Mouse (Mus musculus): ENCODE measurements around the gene Aamp. TPM values are rescaled to one million over a fixed set of nuclear protein-coding genes. Genes with fewer than 3 reads are reported as not detected.
A peak's percentile ranks its signal among the peaks of the same experiment; 100 is the strongest.

Gene Aamp
- polyA plus RNA-seq, 1 experiment from 2014 or later, result 227 TPM

DNA sequence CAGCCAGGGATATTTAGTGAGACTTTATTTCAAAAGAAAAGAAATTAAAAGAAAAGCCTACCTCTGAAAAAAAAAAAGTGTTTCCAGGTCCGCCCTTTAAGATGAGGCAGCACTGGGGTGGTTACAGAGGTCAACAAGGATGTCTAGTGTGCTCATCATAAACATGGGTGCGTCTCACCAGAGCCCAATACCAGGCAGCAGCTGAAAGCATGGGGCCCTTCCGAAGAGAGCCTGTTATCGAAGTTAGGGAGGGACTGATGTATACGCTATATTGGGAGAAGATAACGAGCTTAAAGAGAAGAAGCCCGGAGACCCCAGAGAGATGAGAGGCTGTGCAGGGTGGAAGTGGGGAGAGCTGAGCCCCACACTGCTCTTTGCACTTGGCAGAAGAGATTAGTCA is 45.4 kb downstream of the Aamp start:
- Histone ChIP-seq H3K36me3 (ENCODE audit: control insufficient read depth, insufficient read depth, low read length) (no peaks in the 10 kb centered on the region), H3K9me3 (replicated peaks; ENCODE audit: control insufficient read depth, low read length) (no peaks in the 10 kb centered on the region), H3K4me1 (ENCODE audit: control insufficient read depth, insufficient read depth, low read length) (peaks cover 49% of the 10 kb centered on the region), H3K9ac (ENCODE audit: low read length) (peak overlapping the region; percentile 56), H3K4me3 (replicated peaks; ENCODE audit: low read length) (peak overlapping the region; percentile 85), H3K27ac (ENCODE audit: low read length) (peak overlapping the region; percentile 91), H3K27me3 (ENCODE audit: control insufficient read depth, insufficient read depth, low read length) (no peaks in the 10 kb centered on the region), H3K4me2 (ENCODE audit: low read depth, low read length) (peak overlapping the region; percentile 87)
- WGBS, result 38% methylated on average over 7 of the region's 7 CpGs
- ATAC-seq (ENCODE audit: insufficient read depth, low FRiP score), result no peak

DNA sequence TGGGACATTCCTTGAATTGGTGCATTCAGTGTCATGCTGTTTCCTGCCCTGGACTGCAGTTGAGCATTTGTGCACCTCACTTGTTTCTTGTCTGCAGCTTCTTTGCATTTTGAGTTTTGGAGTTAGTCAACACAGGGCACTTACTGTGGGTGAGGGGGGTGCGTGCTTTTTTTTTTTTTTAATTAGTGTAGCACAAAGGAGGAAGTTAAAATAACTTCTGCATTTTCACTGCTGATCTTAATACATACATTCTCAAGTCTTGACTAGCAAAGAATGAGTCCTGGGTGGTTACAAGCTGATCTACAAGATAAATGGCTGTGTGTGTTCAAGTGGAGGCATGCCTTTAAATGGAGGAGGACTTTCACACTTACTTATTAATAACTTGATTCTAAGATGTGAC is 46.4 kb downstream of the Aamp start:
- WGBS, result 54% methylated on average over 1 of the region's 1 CpGs
- Histone ChIP-seq H3K27ac (ENCODE audit: low read length) (peak overlapping the region; percentile 96), H3K9me3 (replicated peaks; ENCODE audit: control insufficient read depth, low read length) (no peaks in the 10 kb centered on the region)

DNA sequence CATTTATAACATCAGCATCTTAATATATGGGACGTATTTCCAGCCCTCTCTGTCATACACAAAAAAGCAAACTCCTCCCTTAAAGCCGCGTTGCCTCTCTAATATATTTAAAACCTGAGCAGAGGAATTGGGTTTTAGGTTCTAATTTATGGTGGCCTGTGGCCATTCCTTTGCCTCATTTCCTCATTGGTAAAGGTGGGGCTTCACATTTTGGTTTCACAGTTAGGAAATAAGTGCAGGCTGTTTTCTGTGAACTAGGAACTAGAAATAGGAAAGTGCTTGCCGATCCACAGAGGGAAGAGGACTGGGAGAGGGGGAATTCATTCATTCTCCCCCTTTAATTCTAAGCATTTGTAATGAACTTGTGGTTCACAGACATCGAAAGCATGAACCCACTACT is 46.9 kb downstream of the Aamp start:
- no peak for ATAC-seq (ENCODE audit: insufficient read depth, low FRiP score)
- Histone ChIP-seq H3K4me1 (ENCODE audit: control insufficient read depth, insufficient read depth, low read length) (peaks cover 41% of the 10 kb centered on the region), H3K9me3 (replicated peaks; ENCODE audit: control insufficient read depth, low read length) (no peaks in the 10 kb centered on the region), H3K27ac (ENCODE audit: low read length) (peak overlapping the region; percentile 96), H3K4me3 (replicated peaks; ENCODE audit: low read length) (peak overlapping the region; percentile 85), H3K36me3 (ENCODE audit: control insufficient read depth, insufficient read depth, low read length) (no peaks in the 10 kb centered on the region), H3K27me3 (ENCODE audit: control insufficient read depth, insufficient read depth, low read length) (no peaks in the 10 kb centered on the region), H3K9ac (ENCODE audit: low read length) (peak overlapping the region; percentile 96), H3K4me2 (ENCODE audit: low read depth, low read length) (peak overlapping the region; percentile 87)
- WGBS, result 16% methylated on average over 5 of the region's 5 CpGs

More for the DNA sequence above, 46.4 kb downstream of the Aamp start:
- Histone ChIP-seq H3K36me3 (ENCODE audit: control insufficient read depth, insufficient read depth, low read length) (no peaks in the 10 kb centered on the region), H3K27me3 (ENCODE audit: control insufficient read depth, insufficient read depth, low read length) (no peaks in the 10 kb centered on the region), H3K4me1 (ENCODE audit: control insufficient read depth, insufficient read depth, low read length) (peaks cover 42% of the 10 kb centered on the region), H3K4me2 (ENCODE audit: low read depth, low read length) (peak overlapping the region; percentile 87), H3K4me3 (replicated peaks; ENCODE audit: low read length) (peak overlapping the region; percentile 85), H3K9ac (ENCODE audit: low read length) (peak overlapping the region; percentile 96)
- ATAC-seq (ENCODE audit: insufficient read depth, low FRiP score), result no peak

DNA sequence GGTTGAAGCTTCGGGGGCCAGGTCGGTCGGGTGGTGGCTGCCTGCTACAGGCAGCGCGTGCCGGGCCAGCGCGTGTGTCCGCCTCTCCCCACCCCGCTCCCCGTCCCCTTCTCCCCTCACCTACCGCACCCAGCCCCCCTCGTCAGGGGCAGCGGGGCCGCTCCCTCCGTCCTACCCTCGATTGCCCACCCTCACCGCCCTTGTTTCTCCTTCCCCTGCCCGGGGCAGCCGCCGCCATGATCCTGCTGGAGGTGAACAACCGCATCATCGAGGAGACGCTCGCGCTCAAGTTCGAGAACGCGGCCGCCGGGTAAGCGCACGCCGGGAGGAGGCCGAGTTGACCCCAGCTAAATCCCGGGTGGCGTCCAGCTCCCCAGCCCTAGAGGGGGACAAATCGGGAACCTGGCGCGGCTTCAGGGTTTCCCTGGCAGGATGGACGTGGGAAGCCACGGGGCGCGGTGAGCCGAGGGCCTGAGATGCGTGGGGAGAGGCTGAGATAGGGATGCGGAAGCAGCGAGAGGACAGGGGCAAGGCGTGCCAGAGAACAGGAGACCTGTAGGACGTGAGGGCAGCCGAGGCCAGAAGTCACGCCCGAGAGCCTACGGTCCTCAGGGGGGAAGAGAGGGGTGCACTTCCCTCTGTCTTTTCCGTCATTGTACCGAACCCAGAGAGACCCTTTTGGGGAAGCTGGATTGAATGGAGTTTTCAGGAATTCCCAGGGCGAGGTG is 47.8 kb downstream of the Aamp start:
- WGBS, result under 1% methylated on average over 57 of the region's 57 CpGs
- H3K4me1 ChIP-seq (ENCODE audit: control insufficient read depth, insufficient read depth, low read length), result peaks cover 39% of the 10 kb centered on the region
- H3K36me3 ChIP-seq (ENCODE audit: control insufficient read depth, insufficient read depth, low read length), result no peaks in the 10 kb centered on the region
- H3K27ac ChIP-seq (ENCODE audit: low read length), result peak overlapping the region; percentile 96
- H3K4me3 ChIP-seq (replicated peaks; ENCODE audit: low read length), result peak overlapping the region; percentile 85
- H3K9ac ChIP-seq (ENCODE audit: low read length), result peak overlapping the region; percentile 96
- peak overlapping the region; percentile 87 for H3K4me2 ChIP-seq (ENCODE audit: low read depth, low read length)
- H3K9me3 ChIP-seq (replicated peaks; ENCODE audit: control insufficient read depth, low read length), result no peaks in the 10 kb centered on the region
- no peaks in the 10 kb centered on the region for H3K27me3 ChIP-seq (ENCODE audit: control insufficient read depth, insufficient read depth, low read length)
- ATAC-seq (ENCODE audit: insufficient read depth, low FRiP score), result peak; percentile 46

DNA sequence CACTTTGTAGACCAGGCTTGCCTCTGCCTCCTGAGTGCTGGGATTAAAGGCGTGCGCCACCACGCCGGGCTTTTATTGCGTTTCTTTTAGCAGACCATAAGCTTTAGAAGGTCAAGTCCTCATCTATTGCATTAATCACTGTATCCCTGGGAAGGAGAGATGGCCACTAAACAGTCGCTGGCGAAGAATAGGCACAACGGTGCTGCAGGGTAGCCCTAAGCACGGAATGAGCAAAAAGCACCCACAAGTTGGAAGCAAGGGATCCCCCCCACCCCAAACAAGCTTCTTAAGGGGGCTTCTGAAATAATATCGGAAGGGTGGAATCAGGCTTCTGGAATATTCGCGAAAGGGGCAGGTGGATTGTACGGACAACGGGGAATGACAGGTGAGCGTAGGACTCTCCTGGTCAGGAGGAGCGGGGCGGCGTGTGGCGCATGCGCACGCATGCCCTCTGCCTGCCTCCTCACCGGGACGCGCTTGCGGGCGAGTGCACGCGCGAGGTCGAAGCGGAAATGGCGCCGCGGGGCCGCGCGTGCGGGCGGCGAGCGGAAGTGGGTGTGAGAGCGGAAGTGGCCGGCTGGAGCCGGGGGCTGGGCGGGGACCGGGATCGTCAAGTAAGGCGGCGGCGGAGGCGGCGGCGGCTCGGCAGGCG is 48.5 kb downstream of the Aamp start, which contains the start of gene Arpc2:
Gene Arpc2, plus strand, starts transcription at position 147 of the 652 bp plus-strand sequence.
- H3K36me3 ChIP-seq (ENCODE audit: control insufficient read depth, insufficient read depth, low read length), result no peaks in the 10 kb centered on the region
- peaks cover 35% of the 10 kb centered on the region for H3K4me1 ChIP-seq (ENCODE audit: control insufficient read depth, insufficient read depth, low read length)
- H3K9me3 ChIP-seq (replicated peaks; ENCODE audit: control insufficient read depth, low read length), result no peaks in the 10 kb centered on the region
- H3K27ac ChIP-seq (ENCODE audit: low read length), result peak within 1 kb of the TSS; percentile 96
- H3K9ac ChIP-seq (ENCODE audit: low read length), result peak within 1 kb of the TSS; percentile 96
- H3K4me2 ChIP-seq (ENCODE audit: low read depth, low read length), result peak within 1 kb of the TSS; percentile 87
- peak within 1 kb of the TSS; percentile 85 for H3K4me3 ChIP-seq (replicated peaks; ENCODE audit: low read length)
- ATAC-seq (ENCODE audit: insufficient read depth, low FRiP score), result peak; percentile 93
- H3K27me3 ChIP-seq (ENCODE audit: control insufficient read depth, insufficient read depth, low read length), result no peaks in the 10 kb centered on the region
- 1% methylated on average over 55 of the region's 55 CpGs for WGBS

DNA sequence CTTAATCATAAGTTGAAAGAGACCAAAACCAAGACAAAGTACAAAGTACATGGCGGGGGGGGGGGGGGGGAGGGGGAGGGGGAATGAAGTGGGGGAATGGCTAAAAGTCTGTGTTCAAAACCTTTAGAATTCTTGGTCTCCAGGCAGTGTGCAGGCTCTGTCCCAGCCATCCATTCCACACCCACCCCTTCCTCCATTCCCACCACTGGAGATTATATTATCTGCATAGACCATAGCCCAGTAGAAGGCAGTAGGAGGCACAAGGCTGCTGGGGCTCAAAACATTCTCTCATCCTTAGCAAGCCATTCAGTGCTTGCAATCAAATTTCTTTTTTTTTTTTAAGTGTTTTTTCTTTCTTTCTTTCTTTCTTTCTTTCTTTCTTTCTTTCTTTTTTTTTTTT is 53.5 kb downstream of the Aamp start:
- H3K9me3 ChIP-seq (replicated peaks; ENCODE audit: control insufficient read depth, low read length), result no peaks in the 10 kb centered on the region
- H3K9ac ChIP-seq (ENCODE audit: low read length), result no peak overlapping the region
- no peak overlapping the region for H3K4me2 ChIP-seq (ENCODE audit: low read depth, low read length)
- H3K4me3 ChIP-seq (replicated peaks; ENCODE audit: low read length), result no peak overlapping the region
- H3K4me1 ChIP-seq (ENCODE audit: control insufficient read depth, insufficient read depth, low read length), result no peaks in the 10 kb centered on the region
- ATAC-seq (ENCODE audit: insufficient read depth, low FRiP score), result no peak
- H3K27ac ChIP-seq (ENCODE audit: low read length), result no peak overlapping the region
- no peaks in the 10 kb centered on the region for H3K36me3 ChIP-seq (ENCODE audit: control insufficient read depth, insufficient read depth, low read length)
- no peaks in the 10 kb centered on the region for H3K27me3 ChIP-seq (ENCODE audit: control insufficient read depth, insufficient read depth, low read length)
- no CpG with 5 or more reads among the region's 1 CpGs for WGBS

DNA sequence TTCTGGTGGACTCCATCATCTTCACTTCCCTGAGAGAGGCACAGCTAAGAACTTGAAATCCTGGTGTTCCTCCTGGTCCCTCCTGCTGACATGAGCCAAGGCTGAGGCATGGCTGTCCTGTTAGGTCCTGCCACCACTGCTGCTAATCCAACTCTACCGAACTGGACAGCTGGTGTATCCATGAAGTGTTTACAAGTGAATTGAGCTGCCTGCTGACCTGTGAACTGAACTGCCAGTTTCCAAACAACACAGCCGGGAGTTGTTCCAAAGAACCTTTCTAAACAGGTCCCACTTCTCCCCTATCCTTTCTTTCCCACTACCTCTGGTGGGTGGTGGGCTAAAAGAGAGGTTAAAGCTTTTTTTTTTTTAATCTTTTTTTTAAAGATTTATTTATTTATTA is 54.6 kb downstream of the Aamp start:
- H3K27ac ChIP-seq (ENCODE audit: low read length), result no peak overlapping the region
- no peaks in the 10 kb centered on the region for H3K36me3 ChIP-seq (ENCODE audit: control insufficient read depth, insufficient read depth, low read length)
- no peaks in the 10 kb centered on the region for H3K27me3 ChIP-seq (ENCODE audit: control insufficient read depth, insufficient read depth, low read length)
- H3K4me3 ChIP-seq (replicated peaks; ENCODE audit: low read length), result no peak overlapping the region
- no peak overlapping the region for H3K4me2 ChIP-seq (ENCODE audit: low read depth, low read length)
- H3K9me3 ChIP-seq (replicated peaks; ENCODE audit: control insufficient read depth, low read length), result no peaks in the 10 kb centered on the region
- no peak overlapping the region for H3K9ac ChIP-seq (ENCODE audit: low read length)
- 34% methylated on average over 2 of the region's 2 CpGs for WGBS
- ATAC-seq (ENCODE audit: insufficient read depth, low FRiP score), result no peak
- H3K4me1 ChIP-seq (ENCODE audit: control insufficient read depth, insufficient read depth, low read length), result no peaks in the 10 kb centered on the region

Other genes with a start within 250 kb of the Aamp start
- gene Tns1, start 160.3 kb downstream of the Aamp start, polyA plus RNA-seq (2015; fragmentation: Nextera tagmentation; extraction: Ambion mirVana), result 42.1 and 45.0 TPM in 2 replicates
- gene Rufy4, start 159.2 kb downstream of the Aamp start, polyA plus RNA-seq (2015; fragmentation: Nextera tagmentation; extraction: Ambion mirVana), result 0.25 and 0.44 TPM in 2 replicates
- gene Cxcr2, start 130.7 kb downstream of the Aamp start, polyA plus RNA-seq (2015; fragmentation: Nextera tagmentation; extraction: Ambion mirVana), result 0.52 and 0.94 TPM in 2 replicates
- gene Cxcr1, start 90.1 kb downstream of the Aamp start, polyA plus RNA-seq (2015; fragmentation: Nextera tagmentation; extraction: Ambion mirVana), result not detected in 2 replicates
- 544 and 546 TPM in 2 replicates for gene Arpc2, start 48.7 kb downstream of the Aamp start, polyA plus RNA-seq (2015; fragmentation: Nextera tagmentation; extraction: Ambion mirVana)
- 1.0 and 1.2 TPM in 2 replicates for gene Gpbar1, start 6.2 kb downstream of the Aamp start, polyA plus RNA-seq (2015; fragmentation: Nextera tagmentation; extraction: Ambion mirVana)
- gene Pnkd, start 192 bp upstream of the Aamp start, polyA plus RNA-seq (2015; fragmentation: Nextera tagmentation; extraction: Ambion mirVana), result 108 and 119 TPM in 2 replicates
- gene Tmbim1, start 20.9 kb upstream of the Aamp start, polyA plus RNA-seq (2015; fragmentation: Nextera tagmentation; extraction: Ambion mirVana), result 105 and 150 TPM in 2 replicates
- 0.66 and 0.77 TPM in 2 replicates for gene Catip, start 77.4 kb upstream of the Aamp start, polyA plus RNA-seq (2015; fragmentation: Nextera tagmentation; extraction: Ambion mirVana)
- 7.7 and 8.7 TPM in 2 replicates for gene Slc11a1, start 90.5 kb upstream of the Aamp start, polyA plus RNA-seq (2015; fragmentation: Nextera tagmentation; extraction: Ambion mirVana)
- gene Ctdsp1, start 106.8 kb upstream of the Aamp start, polyA plus RNA-seq (2015; fragmentation: Nextera tagmentation; extraction: Ambion mirVana), result 77.9 and 88.9 TPM in 2 replicates
- gene Vil1, start 124.6 kb upstream of the Aamp start, polyA plus RNA-seq (2015; fragmentation: Nextera tagmentation; extraction: Ambion mirVana), result 29.1 and 29.8 TPM in 2 replicates
- gene Cnot9, start 221.3 kb upstream of the Aamp start, polyA plus RNA-seq (2015; fragmentation: Nextera tagmentation; extraction: Ambion mirVana), result 45.8 and 46.3 TPM in 2 replicates

All from stomach, embryonic 16.5 days (tissue).